Mouse (Mus musculus) cerebellum, adult 9-10 months (tissue): ENCODE results near the gene Cdca3.
A peak's percentile ranks its signal among the peaks of the same experiment; 100 is the strongest.

Experiments used
- DNase-seq: peaks from one replicate; pipeline ENCODE4 v3.0.0; 2022

Gene Cdca3

DNA sequence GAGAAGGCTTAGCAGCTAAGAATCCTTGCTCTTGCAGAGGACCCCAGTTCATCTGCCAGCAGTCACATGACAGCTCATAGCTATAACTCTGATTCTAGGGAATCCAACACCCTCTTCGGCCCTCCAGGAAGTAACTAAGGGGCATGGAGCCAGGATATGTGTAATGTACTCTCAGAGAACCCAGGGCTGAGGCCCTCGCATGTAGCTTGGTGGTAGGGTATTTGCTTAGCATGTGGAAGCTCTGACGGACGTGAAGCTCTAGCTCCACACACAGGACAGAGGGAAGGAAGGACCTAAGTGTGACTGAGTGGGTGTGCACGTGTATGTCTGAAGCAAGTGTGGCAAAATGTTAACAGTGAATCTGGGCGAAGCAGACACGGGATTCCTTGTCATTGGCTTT lies 7.1 kb downstream of the Cdca3 start:
- DNase-seq, result no peak

DNA sequence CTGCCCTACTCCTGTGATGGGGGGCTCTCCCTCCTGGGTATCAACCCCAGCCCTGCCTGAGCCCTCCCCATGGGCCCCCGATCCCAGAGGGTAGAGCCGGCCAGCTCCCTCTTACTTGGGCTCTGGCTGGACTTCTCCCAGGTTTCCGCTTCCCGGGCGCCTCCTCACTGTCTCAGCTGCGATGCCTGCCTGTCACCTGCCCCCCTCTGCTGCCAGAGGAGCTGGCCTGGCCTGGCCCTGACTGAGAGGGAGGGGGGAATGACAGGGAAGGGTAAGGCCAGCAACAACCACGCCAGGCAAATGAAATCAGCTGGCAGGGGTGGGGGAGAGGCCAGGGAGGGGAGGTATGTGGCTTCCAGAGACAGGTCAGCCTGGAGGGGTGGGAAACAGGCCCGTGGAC lies 10.5 kb downstream of the Cdca3 start:
- DNase-seq, result no peak

DNA sequence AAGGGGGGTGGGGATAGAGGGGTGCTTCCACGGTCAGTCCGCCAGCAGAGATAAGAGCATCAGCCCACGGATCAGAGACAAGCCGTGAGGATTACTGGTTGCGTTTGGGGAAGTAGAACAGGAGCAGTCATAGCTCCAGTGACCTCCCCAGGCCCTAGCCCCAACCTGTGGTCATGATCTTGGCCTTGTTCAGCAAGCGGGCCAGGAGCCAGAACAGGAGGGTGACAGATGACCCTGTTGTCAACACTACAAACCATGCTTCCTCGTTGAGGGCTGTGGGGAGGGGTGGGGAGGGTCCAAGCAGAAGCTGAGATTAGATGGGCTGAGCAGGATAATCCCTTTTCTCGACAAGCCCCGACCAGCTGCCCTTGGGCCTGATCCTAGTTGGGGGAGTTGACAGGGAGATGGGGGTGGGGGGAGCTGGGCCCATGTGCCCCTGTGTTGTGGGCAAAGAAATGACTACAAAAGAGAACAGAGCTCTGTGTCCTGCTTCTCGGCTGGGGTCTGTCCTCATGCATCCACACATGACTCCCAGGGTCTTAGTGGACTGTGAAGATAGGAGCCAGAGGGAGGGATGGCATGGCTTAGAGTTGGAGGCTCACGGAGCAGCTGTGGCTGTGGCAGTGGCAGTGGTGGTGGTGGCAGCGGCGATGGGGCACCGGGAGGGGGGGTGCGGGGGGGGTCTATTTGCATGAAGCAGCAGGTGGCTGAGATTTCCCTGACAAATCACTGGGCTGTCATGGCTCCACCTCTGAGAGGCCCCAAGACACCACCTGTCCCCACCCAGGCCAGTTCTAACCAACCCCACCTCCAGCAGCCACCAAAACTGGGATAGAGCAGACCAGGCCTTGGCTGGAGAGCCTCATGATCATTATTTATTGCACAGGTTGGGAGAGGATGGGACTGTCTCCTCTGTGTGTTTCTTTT lies 11.2 kb downstream of the Cdca3 start, which contains the start of gene Gnb3:
Gene Gnb3 (minus strand): TSS at position 35 of the 927 bp plus-strand sequence.
- DNase-seq, result no peak

DNA sequence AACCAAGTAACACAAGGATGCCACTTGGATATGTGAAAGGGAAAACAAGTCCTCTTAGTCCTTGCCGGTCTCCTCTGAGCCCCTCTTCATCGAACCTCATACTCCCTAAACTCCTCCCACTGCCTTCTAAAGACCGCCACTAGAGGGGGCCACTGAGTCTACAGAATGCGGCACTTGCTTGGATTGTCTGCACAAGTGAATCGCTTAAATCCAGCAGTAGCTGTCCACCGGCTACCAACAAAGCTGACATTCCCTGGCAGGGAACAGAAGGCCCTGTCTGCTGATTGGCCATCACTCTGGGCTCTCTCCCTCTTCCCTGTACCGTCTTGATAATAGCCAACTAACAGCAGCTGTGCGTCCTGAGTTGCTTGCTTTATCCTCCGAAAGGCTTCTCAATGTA lies 18.0 kb downstream of the Cdca3 start:
- peak; percentile 98 for DNase-seq

DNA sequence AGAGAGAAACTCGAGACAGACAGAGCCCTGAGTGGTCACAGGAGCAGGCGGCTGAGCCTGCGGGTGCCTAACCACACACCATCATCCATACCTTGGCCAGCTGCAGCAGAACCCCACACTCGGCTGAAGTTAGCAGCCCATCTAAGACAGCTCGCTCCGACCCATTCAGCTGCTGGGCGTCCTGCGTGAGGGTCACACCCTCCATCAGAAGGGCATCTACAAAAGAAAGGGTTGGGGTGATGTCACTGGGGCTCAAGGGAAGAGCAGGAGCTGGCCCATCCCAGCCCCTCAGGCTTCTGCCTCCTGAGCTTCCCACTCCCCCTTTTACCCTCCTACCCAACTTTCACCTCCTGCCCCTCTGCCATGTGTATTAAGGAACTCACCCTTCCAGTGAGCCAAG lies 21.2 kb downstream of the Cdca3 start:
- DNase-seq, result no peak

DNA sequence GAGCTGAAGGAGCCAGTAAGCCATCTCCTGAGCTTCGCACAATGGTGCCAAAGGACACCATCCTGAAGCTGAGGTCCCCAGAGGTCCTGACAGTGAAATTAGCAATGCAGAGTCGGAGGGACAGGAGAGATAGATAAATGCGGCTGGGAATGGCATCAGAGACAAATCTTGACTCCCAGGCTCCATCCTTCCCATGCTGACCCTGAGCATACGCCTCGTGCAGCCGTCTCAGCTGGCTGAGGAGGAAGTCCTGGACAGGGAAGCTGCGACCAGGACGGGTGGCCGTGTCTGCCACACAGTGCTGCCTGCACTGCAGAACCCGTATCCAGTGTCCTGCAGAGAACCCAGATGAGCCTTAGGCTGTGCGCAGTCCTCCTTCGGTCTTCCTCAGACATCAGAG lies 25.3 kb downstream of the Cdca3 start:
- DNase-seq, result no peak

DNA sequence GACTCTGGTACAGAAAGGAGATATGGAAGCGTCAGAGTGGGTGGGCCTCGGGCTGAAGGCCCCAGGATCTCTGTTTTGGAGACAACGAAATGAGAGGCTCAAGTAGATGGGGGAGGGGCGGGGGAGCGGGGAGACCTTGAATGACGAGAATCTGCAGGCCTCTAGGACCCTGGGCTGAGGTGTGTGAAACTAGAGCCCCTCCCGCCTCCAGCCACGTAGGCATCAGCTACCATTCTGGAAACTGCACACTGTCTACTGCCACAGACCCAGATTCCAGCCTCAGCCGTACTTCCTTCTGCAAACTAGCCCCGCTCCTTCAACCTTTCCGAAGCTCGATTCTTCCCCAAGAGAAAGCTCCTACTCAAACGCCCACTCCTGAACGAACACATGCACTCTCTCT lies 27.0 kb downstream of the Cdca3 start:
- peak; percentile 59 for DNase-seq

DNA sequence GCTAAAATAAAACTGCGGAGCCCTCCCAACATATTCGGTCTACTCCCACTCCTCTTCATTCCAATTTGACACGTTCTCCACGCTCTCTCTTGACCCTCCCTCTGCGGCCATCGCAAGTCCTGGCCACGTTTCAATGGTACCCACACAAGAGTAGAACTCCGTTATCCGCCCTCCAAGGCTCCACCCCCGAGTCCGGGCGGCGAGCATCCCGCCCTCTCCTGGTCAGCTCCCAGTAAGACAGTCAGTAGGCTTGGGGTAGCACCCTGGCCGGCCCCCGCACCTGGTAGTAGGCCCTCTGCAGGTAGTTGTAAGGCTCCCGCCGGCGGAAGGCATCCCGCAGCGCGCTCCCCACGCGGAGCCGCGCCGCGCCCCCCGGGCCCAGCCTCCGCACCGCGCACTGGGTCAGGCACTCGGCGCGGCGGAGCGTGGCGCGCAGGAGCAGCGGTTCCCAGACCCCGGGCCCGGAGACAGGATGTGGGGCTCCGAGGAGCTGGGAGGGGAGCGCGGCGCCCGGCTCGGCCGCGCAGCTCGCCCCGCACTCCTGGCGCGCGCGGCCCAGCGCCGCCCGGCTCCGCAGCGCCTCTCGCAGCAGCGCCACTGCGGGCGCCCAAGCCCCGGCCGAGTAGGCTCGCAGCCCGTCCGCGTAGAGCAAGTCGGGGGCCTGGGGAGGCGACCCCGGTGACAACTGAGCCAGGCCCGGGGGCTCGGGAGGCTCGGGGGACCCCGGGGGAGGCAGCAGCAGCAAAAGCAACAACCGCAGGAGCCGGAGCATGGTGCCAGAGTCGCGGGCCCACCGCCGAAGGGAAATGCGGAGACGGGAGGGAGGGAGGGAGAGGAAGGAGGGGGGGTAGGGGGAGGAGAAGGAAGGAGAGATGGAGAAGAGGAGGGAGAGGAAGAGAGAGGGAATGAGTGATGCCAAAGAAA lies 27.8 kb downstream of the Cdca3 start, which contains the start of gene P3h3:
Gene P3h3 (minus strand): TSS at position 837 of the 924 bp plus-strand sequence.
- peak; percentile 94 for DNase-seq

DNA sequence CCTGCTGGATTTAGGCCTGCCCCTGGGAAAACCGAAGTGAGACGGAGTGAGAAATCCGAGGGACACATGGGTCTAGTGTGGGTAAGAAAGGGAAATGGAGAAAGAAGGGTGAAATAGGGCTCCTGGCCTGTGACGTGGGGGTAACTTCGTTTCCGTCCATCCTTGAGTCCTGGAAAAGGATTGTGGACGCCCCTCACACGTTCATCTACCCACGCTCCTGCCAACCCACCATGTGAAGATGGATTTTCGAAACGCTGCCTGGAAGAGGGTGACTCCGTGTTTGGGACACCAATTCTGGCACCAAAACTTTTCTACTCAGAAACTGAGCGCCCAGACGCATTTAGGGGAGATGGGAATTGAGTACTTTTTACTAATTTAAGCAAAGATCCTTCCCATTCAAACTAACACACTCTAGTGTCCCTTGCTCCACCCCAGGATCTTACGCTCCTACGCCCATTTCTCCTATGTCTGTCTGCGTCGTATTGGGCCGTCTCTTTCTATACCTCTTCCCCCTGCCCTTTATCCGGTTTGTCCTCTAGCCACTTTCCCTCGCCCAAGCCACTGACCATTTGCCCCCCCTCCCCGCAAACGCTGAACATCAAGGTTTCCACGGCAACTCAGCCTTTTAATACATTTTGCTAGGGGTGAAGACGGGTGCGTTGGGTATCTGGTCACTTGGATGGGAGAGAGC lies 28.6 kb downstream of the Cdca3 start:
- DNase-seq, result no peak

DNA sequence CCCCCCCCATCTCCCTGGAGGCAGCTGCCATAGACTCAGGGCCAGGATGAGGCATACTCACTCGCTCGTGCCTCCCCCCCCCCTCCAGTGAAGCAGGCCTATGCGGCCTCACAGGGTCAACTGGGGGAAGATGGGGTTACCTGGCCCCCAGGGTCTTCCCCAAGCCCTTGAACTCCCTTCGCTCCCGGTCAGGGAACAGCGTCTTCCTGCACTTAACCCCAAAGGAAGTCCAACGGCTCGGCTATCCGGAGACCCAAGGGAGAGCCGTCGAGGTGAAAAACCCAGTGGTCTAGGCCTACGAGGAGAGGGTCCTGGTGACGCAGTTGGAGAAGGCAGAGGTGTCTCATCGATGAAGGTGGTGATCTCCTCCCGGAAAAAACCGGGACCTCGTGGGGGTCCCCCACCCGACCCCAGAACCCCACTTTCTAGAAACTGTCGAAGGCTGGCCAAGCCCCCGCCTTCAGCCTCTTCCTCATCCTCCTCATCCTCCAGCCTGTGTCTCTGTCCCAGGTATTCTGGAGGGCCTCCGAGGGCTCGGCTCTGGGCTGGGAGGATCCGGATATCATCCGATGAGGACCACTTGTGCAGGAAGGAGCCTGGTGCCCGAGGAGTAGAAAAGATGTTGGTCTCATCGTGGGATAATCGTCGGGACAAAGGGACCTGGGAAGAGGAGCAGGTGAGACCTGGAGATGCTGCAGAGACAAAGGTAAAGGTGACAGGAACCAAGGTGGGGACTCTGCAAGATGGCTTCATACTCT lies 29.4 kb downstream of the Cdca3 start:
- DNase-seq, result peak; percentile 54

DNA sequence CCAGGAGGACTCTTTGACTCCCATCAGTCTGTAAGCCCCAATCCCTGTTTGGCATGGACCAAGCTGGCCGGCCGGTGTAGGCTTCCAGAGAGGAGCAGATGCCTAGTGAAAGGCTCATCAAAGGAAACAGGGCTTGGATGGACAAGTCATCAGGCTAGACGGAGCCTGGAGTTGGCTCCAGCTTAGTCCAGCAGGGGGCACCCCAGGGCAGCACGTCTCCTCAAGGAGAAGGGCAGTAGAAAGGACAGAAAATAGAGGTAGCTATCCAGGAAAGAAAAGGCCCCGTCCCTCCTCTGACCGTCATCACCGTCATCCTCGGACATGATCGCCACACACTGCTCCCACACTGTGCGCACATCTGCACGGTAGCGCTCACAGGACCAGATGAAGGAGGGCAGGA lies 30.4 kb downstream of the Cdca3 start:
- peak; percentile 95 for DNase-seq

DNA sequence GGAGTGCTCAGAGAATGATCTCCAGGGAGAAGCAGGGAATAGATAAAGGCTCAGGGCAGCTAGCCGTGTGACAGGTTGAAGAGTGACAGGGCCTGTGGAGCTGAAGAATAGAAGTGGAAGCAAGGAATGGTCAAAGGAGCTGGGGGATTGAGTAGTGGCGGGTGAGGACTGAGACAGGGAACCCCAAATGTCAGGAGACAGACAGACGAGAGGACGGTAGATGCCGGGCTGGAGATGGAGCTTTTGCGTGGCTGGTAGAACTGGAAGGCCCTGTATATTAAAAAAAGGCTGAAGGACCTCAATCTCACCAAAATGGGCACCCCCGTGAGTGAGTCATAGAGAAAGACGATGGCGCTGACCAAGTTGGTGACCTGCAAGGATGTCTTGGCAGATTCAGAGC lies 31.2 kb downstream of the Cdca3 start:
- peak; percentile 55 for DNase-seq

DNA sequence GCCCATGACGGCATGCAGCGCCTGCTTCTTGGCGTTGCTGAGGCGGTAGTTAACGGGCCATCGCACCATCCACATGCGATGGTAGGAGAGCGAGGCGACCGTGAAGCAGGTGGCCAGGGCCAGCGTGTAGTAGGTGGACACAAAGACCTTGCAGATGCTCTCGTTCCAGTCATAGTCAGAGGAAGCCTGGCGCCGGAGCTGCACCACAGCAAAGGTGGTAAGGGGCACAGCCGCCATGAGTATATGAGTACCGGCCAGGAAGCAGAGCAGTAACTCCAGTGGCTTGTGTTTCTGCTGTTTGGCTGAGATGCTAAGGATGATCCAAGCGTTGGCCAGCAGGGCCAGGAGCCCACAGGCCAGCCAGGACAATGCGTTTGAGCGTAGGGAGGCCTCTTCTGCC lies 31.9 kb downstream of the Cdca3 start:
- DNase-seq, result peak; percentile 61

DNA sequence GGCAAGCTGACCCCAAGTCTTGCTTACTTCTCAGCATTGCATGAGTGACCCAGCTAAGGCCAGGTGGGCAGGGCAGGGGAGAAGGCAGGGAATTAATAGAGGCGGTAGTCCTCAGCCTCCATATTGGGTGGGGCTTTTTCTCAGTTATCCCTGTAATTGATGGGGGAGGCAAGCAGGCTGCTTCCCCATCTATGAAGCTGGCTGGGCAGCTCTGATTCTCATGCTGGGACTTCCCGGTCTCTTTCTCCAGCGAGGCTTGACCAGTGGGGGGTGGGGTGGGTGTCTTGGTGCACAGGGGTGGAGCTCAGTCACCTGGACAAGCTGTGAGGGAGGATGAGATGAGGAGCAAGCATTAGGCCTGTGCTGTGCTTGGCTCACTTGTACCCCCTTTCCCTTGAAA lies 32.5 kb downstream of the Cdca3 start:
- no peak for DNase-seq

DNA sequence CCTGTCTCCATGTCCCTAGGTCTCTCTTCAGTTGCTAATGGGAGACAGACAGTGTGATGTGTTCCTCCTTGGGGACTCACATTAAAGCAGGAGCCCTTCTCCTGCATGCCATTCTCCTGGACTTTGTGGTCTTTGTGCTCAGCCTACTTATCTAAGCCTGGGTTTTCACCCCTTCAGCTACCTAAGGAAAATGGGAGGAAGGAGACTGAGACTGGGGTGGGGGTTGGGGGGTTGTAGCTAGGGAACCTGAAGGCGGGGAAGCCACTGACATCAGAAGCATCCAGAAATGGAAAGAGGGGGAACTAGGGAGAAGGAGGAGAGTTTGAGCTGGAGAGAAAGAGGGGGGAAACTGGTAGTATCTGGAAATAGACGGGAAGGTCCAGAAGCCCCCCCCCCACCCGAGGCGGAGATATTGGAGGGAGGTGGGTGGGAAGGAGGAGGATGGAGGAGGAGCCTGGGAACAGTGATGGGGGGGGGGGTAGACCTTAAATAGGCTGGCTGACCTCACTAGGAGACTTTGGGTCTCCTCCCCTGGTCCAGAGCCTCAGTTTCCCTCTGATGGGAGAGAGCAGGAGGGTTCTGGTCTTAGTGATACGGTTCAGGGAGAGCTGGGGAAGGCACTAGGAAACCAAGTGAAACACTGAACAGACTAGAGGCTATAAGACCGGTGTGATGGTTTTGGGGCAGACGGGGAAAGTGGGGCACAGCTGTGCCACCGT lies 33.2 kb downstream of the Cdca3 start:
- peak; percentile 53 for DNase-seq

DNA sequence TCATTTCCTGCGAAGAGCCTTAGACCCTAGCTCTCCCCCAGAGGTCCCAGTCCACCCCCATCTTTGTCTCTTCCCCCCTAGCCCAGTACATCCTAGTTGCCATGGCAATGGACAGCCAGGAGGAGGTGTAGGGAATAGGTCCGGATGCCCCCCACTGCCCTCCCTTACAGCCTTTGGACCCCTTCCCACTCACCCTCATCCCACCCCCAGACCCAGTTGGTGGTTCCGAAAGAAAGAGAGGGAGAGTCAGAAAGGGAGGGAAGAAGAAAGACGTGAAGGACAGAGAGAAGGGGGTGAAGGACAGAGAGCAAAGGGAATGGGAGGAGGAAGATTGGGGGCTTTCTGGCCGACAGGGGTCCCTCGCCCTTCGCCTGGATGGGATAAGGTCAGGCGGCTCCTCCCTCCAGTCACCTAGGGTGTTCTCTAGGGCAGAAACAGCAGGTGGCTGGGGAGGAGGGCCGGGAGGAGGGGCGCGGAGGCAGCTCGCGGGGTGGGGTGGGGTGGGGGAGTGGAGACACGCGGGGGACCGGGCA lies 33.8 kb downstream of the Cdca3 start:
- DNase-seq, result peak; percentile 75

DNA sequence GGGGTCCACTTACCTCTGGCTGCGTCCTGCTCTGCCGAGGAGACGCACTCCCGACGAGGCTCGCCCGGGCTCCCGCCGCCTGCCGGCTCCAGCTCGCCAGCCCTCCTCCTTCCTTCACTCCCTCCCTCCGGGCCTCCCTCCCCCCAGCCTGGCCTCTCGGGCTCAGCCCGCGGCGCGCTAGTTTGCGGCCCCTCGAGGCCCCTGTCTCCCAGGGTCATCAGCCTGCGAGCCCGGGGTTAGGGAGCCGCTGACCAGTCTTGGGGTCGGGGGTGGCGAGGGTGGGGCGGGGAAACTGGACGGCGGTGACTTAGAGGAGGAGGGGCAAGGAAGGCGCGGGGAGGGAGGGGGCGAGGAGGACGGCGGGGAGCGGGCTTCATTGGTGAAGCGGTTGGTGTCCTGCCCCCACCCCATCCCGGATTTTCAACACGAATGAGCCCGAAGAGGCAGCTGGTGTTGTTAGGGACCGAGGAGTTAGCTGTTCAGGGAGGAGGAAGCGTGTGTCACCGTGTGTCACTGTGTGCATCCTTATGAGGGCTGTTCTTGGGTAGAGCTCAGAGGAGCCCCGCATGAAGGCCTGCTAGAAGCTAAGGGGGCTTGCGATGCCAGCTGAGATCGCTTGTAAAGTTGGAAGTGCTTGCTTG lies 34.4 kb downstream of the Cdca3 start, which contains the start of gene Gpr162:
Gene Gpr162 (minus strand): TSS at position 326 of the 641 bp plus-strand sequence.
- DNase-seq, result peak; percentile 80

DNA sequence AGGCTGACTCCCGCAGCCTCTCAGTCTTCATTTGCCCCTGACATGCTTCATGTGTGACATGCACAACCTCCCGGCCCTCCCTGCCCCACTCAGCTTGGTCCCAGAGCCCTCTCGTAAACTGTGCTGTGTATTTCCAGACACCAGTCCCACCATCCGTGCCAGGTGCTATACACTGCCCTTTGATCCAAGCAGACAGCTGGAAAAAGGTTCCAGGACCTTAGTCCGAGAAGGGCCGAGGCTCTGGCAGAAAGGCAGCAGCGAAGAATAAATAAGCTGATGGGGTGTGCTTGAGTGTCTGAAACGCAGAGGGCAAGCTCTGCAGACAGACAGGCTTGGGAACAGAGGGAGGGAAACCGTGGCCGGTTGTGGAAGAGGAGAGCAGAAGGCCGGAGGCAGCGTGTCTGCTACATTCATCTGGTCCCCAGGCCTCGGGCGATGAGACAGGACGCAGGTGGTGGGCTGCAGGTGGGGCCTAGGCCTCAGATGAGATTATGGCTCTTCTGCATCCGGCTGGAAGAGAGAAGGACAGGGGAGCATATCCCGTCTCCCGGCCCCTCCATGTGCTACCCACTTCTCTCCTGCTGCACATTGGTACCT lies 36.5 kb downstream of the Cdca3 start:
- no peak for DNase-seq

DNA sequence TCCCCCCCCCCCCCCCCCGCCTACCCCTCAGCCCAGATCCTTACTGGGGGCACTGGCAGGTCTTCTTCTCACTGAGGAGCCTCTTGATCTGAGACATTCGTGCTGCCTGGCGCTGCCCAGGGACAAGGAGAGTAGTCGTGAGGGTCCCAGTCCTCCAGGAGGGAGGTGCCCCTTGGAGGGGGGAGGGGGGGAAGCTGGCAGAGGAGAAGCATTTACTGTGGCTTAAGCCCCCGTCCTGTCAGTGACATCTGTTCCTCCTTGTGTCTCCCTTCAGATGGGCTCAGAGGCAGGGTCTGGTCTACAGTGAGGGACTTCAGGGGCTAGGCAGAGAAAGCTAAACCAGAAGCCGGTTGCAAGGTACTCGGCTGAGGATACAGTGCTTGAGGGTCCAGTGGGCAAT lies 37.2 kb downstream of the Cdca3 start:
- DNase-seq, result no peak

DNA sequence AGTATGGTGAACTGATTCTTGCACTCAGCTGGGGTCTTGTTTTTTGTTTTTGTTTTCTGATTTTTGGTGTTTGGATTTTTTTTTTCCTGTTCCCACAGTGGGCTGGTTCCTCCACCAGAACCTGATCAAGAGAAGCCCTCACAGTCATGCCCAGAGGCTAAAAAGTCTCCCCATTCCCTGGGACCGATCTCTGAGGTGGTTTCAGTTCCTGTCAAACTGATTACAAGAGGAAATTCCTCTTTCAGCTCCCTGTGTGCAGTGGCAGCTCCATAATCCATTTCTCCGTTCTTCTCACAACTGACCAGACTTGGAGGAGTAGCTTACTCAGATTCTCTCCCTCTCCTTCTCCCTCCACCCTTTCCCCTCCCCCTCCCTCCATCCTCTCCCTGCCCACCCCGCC lies 45.0 kb downstream of the Cdca3 start:
- no peak for DNase-seq
